Mouse (Mus musculus): ENCODE measurements around the gene C9.

C9 gene

DNA sequence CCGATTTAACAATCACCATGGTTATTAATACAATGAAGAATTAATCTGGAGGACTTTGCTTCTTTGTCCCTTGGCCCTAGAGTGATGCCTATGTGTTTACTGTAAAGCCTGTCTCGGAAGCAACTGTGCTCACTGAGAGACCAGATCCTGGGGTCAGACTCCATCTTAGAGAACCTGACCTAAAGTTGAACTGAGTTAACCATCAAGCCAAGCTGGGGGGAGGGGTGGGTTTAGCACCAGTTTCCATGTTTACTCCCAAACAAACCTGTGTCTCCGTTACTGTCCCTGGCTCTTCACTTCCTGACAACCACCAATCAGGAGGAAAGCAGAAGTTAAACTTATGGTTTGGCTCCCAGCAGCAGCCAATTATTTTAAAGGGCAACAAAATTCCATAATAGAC, 38.4 kb downstream of the C9 start:
- DNase-seq (ENCODE audit: low spot score) = no peak

DNA sequence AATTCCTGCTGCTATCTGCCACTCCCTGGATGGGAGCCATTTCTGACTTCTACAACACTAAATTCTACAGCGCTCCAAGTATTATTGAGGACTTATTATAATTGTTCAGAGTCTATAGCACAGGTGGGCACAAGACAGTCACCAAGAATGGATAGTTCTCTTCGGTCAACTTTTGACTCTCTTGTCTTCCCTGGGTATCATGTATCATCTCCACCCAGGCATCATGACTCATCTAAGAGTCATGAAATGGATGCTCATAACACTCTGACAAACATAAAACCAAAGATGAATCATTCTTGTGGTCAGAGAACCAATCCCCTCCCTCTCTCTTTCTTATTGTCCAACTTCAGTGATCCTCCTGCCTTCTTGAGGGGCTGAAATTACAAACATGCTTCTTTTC, 47.3 kb downstream of the C9 start:
- DNase-seq (ENCODE audit: low spot score) = no peak

DNA sequence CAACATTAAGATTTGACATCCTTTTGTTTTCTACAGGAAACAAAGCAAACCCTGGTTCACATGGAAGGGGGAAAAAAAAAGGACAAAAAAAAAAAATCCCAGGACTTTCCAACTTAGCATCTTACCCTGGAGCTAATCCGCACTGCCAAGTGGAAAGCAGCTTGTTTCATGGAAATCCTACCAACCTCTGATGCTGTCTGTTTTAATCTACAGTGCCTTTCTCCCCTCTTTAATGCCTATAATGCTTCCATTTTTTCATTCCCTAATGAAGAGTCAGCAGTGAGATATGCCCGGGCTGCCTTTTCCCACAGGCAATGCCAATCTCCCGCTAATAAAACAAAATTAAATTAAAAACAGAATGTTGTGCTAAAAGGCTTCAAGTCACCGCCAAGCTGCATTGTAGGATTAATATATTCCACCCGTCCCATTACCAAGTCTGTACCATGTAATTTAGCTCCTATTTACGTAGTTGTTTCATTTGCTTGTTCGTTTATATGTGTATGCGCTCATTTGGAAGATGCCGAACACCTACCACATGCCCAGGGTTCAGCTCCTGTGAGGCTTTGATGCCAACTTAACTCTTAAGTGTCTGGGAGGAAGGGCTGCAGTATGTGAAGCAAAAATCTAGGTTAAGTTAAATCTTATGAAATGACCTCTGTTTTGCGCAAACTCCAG, 53.4 kb downstream of the C9 start:
- DNase-seq (ENCODE audit: low spot score) = no peak

DNA sequence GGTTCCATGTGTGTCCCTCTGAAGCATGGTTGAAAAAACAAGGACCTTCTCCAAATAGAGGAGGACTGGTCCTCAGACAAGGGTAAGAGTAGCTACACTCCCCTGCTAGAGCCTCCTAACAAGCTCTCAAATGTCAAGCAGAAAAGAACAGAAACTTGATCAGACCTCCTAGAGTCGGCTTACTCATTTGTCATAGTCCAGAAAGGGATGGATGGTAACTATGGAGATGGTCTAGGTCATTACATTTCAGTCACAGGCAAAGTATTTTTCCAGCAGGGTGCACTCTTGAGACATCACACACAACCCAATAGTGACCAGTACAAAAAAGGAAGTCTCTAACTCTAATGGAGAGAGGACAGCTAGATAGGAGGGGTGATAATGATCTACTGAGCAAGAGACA, 55.7 kb downstream of the C9 start:
- DNase-seq (ENCODE audit: low spot score) = no peak

DNA sequence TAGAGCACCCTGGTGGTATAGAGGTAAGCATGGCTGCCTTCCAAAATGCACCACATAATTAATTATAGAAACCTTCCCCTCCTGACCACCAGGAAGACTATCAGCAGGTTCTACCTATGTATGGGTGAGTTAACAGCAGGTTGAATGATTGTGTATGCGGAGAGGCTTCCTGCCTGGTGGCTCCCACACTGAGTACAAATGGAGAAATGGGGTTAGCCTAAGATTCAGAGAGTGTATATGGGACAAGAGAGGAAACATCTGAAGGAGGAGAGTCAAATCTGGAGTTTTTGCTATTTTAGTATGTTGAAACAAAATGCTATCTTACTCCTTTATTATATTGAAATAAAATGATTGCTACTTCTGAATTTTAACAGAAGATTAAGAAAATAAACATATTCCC, 72.4 kb downstream of the C9 start:
- no peak for DNase-seq (ENCODE audit: low spot score)

DNA sequence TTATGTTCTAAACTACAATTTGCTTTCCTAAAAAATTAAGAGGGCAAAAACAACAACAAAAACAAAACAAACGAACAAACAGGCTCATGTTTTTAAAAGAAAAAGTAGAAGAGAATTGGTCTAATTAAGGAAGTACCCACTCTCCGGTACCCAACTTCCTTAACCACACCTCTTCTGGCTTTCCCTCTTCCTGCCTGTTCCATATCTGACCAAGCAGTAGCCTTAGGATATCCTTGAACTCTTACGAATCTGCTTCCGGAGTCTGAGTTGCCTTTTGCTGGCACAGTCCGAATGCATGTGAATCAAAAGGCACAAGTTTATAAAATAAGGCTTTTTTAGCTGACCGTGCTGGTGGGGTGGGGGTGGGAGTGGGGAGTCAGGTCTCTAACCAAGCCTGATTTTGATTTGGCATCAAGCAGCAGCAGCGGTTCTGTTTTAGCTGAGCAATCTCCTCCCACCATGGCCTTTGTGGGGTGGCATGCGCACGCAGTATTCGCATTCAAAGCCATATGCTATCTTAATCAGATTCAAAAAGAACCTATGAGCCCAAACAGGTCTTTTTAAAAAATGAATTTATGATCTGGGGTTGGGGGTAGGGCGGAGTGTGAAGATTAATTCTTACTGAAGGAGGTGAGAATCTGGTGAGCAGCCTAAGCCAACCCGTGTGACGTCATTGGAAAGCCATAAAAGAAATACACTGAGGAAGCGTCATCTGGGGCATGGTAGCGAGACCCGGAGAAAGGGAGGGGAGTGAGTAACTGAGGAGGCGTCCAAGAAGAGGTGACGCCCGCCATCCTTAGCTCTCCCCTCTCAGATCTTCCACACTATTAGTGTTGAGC, 74.5 kb downstream of the C9 start:
- DNase-seq (ENCODE audit: low spot score) = no peak

DNA sequence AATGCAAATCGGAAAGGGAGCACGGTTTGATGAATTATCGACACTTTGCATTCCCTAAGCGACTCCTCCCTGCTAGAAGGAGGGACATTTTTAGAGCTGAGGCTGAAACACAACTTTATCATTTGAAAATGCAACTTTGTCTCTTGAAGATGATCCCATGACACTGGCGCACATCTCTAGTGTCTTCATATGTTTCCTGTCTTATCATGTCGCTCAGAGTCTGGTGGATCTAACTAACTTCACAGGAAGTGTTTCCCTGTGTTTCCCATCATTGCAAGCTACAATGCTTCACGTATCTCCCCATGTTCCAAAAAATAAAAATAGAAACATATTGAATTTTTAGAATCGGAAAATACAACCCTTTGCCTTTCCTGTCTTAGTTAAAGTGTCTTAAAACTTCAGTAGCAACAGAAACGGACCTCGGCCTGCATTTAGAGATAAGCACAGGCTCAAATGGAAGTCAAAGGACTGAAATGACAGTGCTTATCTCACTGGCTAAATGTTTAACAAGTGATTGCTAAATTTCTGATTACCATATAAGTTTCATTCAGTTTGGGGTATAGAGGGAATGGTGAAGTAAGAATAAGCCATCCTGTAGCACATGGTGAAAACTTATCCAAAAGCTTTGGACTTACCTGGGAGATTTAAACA, 75.5 kb downstream of the C9 start:
- DNase-seq (ENCODE audit: low spot score) = no peak

DNA sequence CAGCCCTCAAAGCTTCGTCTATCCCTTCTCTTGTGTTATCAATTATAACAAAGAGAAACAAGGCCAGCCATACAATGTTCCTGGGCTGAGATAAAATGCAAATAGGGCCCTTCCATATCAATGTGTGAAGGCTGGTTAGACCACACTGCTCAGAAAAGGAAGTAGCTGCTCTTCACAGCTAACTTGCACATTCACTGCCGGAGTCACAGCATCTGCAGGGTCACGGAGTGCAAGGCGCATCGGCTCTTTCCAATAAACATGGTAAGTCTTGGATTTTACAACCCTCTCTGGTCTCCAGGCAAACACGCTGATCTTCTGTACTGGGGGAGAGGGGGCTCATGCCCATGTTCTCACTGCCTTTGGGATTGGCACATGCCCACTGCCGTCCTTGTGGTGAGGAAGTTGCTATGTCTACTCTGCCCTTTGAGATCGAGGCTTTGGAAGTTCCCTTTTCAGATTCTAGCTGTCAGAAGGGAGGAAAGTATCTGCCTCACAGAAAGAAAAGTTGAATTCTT, 77.6 kb downstream of the C9 start, which contains the start of gene Fyb:
Gene Fyb, plus strand, starts transcription at position 201 of the 515 bp plus-strand sequence.
- DNase-seq (ENCODE audit: low spot score) = no peak

DNA sequence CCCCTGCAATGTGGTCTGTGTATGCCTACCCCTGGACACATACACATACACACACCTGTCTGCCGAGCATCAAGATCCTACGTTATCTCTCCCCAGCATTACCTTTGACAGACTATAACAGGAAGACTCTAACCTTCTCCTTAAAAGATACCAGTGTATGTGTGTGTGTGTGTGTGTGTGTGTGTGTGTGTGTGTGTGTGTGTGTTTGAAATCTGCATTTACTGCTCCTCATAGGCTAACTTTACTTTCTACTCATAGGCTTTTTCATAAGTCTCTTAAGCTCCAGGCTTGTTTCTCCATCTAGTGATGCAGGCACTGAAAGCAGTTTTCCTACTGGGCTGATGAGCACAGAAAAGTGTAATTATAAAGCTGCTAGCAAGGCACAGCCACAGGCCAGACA, 79.7 kb downstream of the C9 start:
- no peak for DNase-seq (ENCODE audit: low spot score)

DNA sequence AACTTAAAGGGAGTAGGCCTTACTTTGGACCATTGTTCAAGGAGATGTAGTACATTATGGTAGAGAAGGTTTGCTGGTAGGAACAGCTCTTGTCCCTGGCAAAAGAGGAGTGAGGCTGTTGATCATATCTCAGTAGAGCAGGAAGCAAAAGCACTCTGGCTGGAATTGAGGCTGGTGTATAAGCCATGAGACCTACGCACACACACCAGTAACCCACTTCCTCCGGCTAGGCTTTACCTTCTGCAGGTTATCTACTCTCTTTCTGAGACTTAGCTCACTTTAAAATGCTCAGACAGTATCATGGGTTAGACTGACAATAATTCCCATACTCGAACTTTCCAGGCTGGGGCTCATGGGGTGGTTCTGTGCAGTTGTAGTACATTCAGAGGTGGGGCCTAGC, 80.3 kb downstream of the C9 start:
- no peak for DNase-seq (ENCODE audit: low spot score)

DNA sequence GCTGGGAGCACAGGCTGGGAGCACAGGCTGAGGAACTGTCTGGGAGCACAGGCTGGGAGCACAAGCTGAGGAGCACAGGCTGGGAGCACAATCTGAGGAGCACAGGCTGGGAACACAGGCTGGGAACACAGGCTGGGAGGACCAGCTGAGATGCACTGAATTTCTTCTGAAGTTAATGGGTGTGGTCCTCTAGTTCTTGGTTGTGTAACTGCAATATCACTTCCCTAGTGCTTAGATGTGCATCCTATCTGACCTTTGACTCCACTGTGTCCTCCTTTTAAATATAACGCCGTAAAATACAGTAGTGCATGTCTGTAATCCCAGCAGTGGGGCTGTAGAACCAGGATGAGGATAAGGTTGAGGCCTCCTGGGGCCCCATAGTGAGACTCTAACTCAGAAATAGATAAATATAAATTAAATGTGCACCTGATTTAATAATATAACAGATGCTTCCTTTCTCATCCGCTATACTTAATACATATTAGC, 88.8 kb downstream of the C9 start:
- no peak for DNase-seq (ENCODE audit: low spot score)

DNA sequence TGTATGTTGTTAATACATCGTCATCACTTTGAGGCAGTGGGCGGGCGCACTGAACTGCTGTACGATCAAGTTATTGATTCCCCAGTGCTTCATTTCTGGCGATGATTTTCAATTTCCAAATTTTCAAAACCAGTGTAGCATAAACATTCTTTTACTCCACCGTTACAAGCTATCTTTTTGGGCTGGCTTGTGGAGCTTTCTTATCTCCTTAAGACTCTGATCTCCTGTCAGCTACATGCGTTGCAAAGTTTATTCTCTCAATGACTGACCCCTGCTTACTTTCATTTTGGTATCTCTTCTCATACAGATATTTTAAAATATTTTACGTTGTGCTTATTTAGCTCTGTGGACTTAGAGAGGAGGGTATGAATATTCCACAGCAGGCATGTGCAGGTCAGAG, 89.5 kb downstream of the C9 start:
- no peak for DNase-seq (ENCODE audit: low spot score)

DNA sequence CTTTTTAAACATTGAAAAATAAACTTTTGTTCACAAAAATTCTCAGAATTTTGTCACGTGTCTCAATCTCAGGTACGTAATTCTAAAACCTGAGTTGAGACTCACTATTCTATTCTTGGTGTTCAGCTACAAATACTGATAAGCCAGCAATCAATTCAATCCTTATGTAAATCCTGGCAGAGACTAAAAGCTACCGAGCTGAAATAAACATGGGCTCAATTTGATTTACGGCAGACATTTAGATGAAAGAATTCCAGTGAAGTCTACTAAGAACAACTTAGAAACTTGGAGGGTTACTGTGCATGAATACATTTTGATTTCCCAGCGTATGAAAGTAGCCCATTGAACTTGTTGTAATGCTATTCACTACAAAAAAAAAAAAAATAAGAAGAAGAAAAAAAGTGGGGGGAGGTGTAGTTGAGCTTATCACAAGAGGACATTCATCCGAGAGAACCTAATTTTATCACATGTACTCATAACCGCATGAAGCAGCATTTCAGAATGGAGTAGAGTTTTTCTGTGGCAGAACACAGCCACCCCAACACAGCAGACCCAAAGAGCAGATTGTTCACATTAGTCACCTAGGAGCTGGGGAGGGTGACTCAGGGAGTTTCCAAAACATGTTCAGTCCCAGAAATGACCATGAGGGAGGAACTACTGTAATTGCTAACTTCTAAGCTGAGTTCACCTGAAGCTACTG, 94.7 kb downstream of the C9 start:
- no peak for DNase-seq (ENCODE audit: low spot score)
